In the genomic region with DNA sequence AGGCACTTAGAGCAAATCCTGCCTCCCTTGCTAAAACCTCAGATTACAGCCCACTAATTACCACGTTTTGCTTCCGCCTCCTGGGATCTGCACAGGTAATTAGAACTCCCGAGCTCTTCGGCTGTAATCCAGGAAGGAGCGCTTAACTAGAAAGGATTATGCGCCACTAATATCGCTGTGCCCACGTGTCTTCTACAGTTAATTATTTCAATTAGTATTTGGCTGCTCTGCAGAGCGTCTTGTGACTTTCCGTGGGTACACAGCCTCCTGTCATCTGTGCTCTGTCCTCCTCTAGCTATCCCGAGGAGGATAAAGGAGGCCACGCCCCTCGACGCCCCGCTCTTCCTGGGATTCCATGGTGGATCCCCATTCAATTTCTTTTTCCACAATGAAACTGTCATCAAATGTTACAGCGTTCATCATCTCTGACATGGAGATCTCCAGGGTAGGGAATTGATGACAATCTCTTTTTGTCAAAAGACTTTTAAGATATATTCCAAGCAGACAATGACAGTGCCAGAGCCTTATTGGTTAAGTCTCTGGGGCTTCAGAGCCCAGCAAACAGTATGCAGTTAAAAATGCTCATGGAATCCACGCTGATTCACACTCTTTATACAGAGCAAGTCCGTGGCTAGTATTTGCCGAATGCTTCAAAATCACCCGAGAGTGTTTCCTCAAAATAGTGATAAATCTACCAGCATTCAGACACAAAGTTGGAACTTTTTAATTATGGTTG, we compare ENCODE assay signal across 8 mouse cellular contexts.
DNase-seq lines count a peak whose midpoint lies in the region; ATAC-seq and TF ChIP-seq lines count a peak whose summit lies in the region.

No protein-coding gene starts in this region.

- TF ChIP-seq CTCF in kidney, adult 2 months (conservative IDR thresholded peaks at IDR 0.05; ENCODE audit: insufficient read depth, insufficient read length, low read depth, low read length): no peak

- 0 out of 2 replicates have a peak, but pooled peaks cover 6% of the 10 kb centered on the region for H3K4me1 ChIP-seq in embryonic facial prominence, embryonic 15.5 days
- 0 out of 2 replicates have a peak, but pooled peaks cover 8% of the 10 kb centered on the region for H3K4me1 ChIP-seq in kidney, adult 2 months (ENCODE audit: control insufficient read depth, insufficient read depth, low read length)
- peaks cover 12% of the 10 kb centered on the region for H3K4me1 ChIP-seq in neural tube, embryonic 13.5 days (replicated peaks)

- no peak overlapping the region for H3K9ac ChIP-seq in embryonic facial prominence, embryonic 15.5 days
- 0 out of 2 replicates have a peak overlapping the region, but pooled peaks have one; percentile 2 for H3K9ac ChIP-seq in neural tube, embryonic 13.5 days

- 0 out of 2 replicates have a peak, but pooled peaks cover 2% of the 10 kb centered on the region for H3K27me3 ChIP-seq in embryonic facial prominence, embryonic 15.5 days
- no peaks in the 10 kb centered on the region for H3K27me3 ChIP-seq in kidney, adult 2 months (replicated peaks; ENCODE audit: control insufficient read depth, insufficient read depth, low read length)
- H3K27me3 ChIP-seq in neural tube, embryonic 13.5 days: 0 out of 2 replicates have a peak, but pooled peaks cover 4% of the 10 kb centered on the region

- no peak overlapping the region for H3K27ac ChIP-seq in embryonic facial prominence, embryonic 15.5 days (replicated peaks)
- H3K27ac ChIP-seq in kidney, adult 2 months (ENCODE audit: insufficient read depth, low read depth, low read length): no peak overlapping the region
- 0 out of 2 replicates have a peak overlapping the region, but pooled peaks have one; percentile 13 for H3K27ac ChIP-seq in neural tube, embryonic 13.5 days (replicated peaks)

- no peaks in the 10 kb centered on the region for H3K36me3 ChIP-seq in embryonic facial prominence, embryonic 15.5 days
- H3K36me3 ChIP-seq in kidney, adult 2 months (ENCODE audit: control insufficient read depth, insufficient read depth, low read length): no peaks in the 10 kb centered on the region
- H3K36me3 ChIP-seq in neural tube, embryonic 13.5 days: no peaks in the 10 kb centered on the region

- WGBS in embryonic facial prominence, embryonic 15.5 days: 26% methylated on average over 20 of the region's 20 CpGs
- WGBS in kidney, adult 2 months: 29% methylated on average over 20 of the region's 20 CpGs
- WGBS in neural tube, embryonic 13.5 days: 34% methylated on average over 20 of the region's 20 CpGs

- no peak for ATAC-seq in embryonic facial prominence, embryonic 15.5 days (ENCODE audit: insufficient number of reproducible peaks, low FRiP score, low TSS enrichment, low read depth)
- ATAC-seq in neural tube, embryonic 13.5 days (ENCODE audit: low read depth): peak; percentile 65
- no peak for ATAC-seq in monocyte, adult 5-6 weeks (replicated peaks; ENCODE audit: insufficient number of reproducible peaks, low FRiP score, low TSS enrichment, poor library complexity, severe bottlenecking)

- no peak for TF ChIP-seq POLR2A in kidney, adult 2 months (IDR thresholded peaks at IDR 0.05; ENCODE audit: low read depth, low read length)

- peak; percentile 15 for DNase-seq in kidney, adult 11 months
- DNase-seq in kidney, postnatal 4 days: no peak
- DNase-seq in kidney, adult 2 months: peak; percentile 48
- DNase-seq in MN1 (ENCODE audit: low spot score): no peak
- no peak for DNase-seq in natural killer cell, adult 2 months (ENCODE audit: low spot score in 2 of 2)

- peak overlapping the region; percentile 21 for H3K4me3 ChIP-seq in embryonic facial prominence, embryonic 15.5 days (replicated peaks)
- no peak overlapping the region for H3K4me3 ChIP-seq in kidney, adult 2 months (ENCODE audit: insufficient read depth, low read depth, low read length)
- peak overlapping the region; percentile 18; the same call in 1 of the 2 replicates for H3K4me3 ChIP-seq in neural tube, embryonic 13.5 days

- peak overlapping the region; percentile 39 for H3K4me2 ChIP-seq in embryonic facial prominence, embryonic 15.5 days (replicated peaks)
- H3K4me2 ChIP-seq in neural tube, embryonic 13.5 days: peak overlapping the region; percentile 48

- no peaks in the 10 kb centered on the region for H3K9me3 ChIP-seq in embryonic facial prominence, embryonic 15.5 days (replicated peaks)
- no peaks in the 10 kb centered on the region for H3K9me3 ChIP-seq in neural tube, embryonic 13.5 days

Comparison
In these comparisons a context has a peak if more than half of its experiments do, and no peak if none do; other contexts are left out.
1. DNase-seq: peak in kidney, adult 11 months (single experiment) and kidney, adult 2 months (single experiment); none in kidney, postnatal 4 days (0 of 2), MN1 (single experiment) and natural killer cell, adult 2 months (0 of 2).